Mouse (Mus musculus) cerebellum, adult 11-12 months (tissue): ENCODE results near the gene Lonrf3.

ENCODE experiments used
- DNase-seq: peaks from one replicate; pipeline ENCODE4 v3.0.0; 2022

The Lonrf3 gene

GRCm38 (mm10) chrX:36328271-36329039 lies at the start of gene Lonrf3:
Gene Lonrf3, plus strand, starts transcription at chrX:36328353.
- peak; percentile 81 for DNase-seq

- DNase-seq = no peak
Observed at GRCm38 (mm10) chrX:36278750-36279149, 49.4 kb upstream of the Lonrf3 start.

GRCm38 (mm10) chrX:36311420-36311819 lies 16.7 kb upstream of the Lonrf3 start:
- DNase-seq = no peak

GRCm38 (mm10) chrX:36327491-36328255 lies 480 bp upstream of the Lonrf3 start:
- peak; percentile 71 for DNase-seq

- DNase-seq = peak; percentile 50
Observed at GRCm38 (mm10) chrX:36329040-36329649, 992 bp downstream of the Lonrf3 start.

- peak; percentile 75 for DNase-seq
Observed at GRCm38 (mm10) chrX:36329849-36330411, 1.8 kb downstream of the Lonrf3 start.

- peak; percentile 7 for DNase-seq
Observed at GRCm38 (mm10) chrX:36352446-36352845, 24.3 kb downstream of the Lonrf3 start.

GRCm38 (mm10) chrX:36385340-36385739 lies 57.2 kb downstream of the Lonrf3 start:
- no peak for DNase-seq

- DNase-seq = no peak
Observed at GRCm38 (mm10) chrX:36389971-36390370, 61.8 kb downstream of the Lonrf3 start.

GRCm38 (mm10) chrX:36390503-36390902 lies 62.4 kb downstream of the Lonrf3 start:
- no peak for DNase-seq

- DNase-seq = no peak
Observed at GRCm38 (mm10) chrX:36392672-36393071, 64.5 kb downstream of the Lonrf3 start.

- DNase-seq = no peak
Observed at GRCm38 (mm10) chrX:36393279-36393678, 65.1 kb downstream of the Lonrf3 start.

GRCm38 (mm10) chrX:36400980-36401379 lies 72.8 kb downstream of the Lonrf3 start, which contains the start of gene Gm6268:
Gene Gm6268, plus strand, starts transcription at chrX:36401280.
- no peak for DNase-seq

GRCm38 (mm10) chrX:36402316-36402715 lies 74.2 kb downstream of the Lonrf3 start:
- no peak for DNase-seq
